Mouse (Mus musculus): ENCODE data around the gene Vash1.

DNA sequence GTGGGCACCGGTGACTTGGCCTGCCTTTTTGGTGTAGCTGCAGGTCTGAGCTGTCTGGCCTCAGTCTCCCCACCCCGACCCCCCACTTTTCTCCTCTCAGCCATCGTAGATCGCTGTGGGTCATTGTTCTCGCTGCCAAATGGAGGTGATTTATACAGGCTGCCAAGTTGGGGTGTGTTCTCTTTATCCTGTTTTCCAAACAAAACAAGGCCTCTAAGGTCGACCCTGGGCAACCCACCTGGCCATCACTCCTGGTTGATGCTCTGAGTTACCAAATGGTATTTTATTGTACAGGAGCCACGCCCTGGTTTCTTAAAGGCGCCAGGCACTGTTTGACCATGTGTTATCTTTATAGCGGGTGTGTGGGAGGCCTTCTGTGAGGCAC, 1.0 kb downstream of the Vash1 start:
- TF ChIP-seq CTCF (IDR thresholded peaks at IDR 0.05; ENCODE audit: low read depth, low read length) (no peak), POLR2A (IDR thresholded peaks at IDR 0.05; ENCODE audit: extremely low read depth, insufficient read depth, low read length) (no peak)
